Mouse (Mus musculus) brain, embryonic 14.5 days (tissue): ENCODE data around the gene 5330417C22Rik.

Source experiments
- CTCF ChIP-seq: fragments of 200-500 bp; IDR thresholded peaks from 2 replicates; pipeline ENCODE4 v1.5.1; 2012; ENCODE audit warnings: inconsistent platforms, mild to moderate bottlenecking, moderate library complexity, borderline replicate concordance; ENCODE audit not compliant: insufficient read depth, insufficient read length; ENCODE audit errors: extremely low read depth
- POLR2A ChIP-seq: fragments of 200-500 bp; IDR thresholded peaks from 2 replicates; pipeline ENCODE4 v1.6.1; 2012; ENCODE audit warnings: mild to moderate bottlenecking, inconsistent platforms, borderline replicate concordance; ENCODE audit not compliant: poor library complexity, insufficient read depth, insufficient read length, severe bottlenecking; ENCODE audit errors: extremely low read depth

DNA sequence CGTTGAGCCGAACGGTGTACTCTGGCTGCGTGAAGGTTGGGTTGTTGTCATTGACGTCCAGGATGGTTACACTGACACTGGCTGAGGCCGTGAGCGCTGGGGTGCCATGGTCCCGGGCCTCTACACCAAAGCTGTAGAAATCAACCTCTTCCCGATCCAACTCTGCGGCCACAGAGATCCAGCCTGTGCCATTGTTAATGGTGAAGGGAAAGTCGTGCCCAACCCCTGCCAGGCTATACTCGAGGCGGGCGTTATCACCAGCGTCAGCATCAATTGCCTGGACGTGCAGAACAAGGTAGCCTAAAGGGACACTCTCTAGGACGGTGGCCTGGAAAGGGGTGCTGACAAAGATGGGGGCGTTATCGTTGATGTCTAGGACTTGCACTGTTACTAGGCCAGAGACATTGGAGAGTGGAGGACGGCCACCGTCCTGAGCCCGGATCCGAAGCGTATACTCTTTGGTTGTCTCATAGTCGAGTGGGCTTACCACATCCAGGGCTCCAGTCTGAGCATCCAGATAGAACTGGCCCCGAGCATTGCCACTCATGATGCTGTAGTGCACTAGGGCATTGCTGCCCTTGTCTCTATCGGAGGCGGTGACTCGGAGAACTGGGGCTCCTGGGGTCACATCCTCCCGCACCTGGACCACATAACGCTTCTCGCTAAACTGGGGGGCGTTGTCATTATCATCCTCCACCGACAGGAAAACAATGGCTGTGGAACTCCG, 122.5 kb downstream of the 5330417C22Rik start:
- TF ChIP-seq POLR2A (no peak), CTCF (no peak)
